Mouse (Mus musculus): Measurements from ENCODE around the gene Gstt3. TPM values are rescaled to one million over a fixed set of nuclear protein-coding genes. Genes with fewer than 3 reads are reported as not detected.

Gstt3 gene
- 0.42 and 0.51 TPM in 2 replicates for polyA plus RNA-seq (2015; fragmentation: Nextera tagmentation; extraction: Ambion mirVana)

DNA sequence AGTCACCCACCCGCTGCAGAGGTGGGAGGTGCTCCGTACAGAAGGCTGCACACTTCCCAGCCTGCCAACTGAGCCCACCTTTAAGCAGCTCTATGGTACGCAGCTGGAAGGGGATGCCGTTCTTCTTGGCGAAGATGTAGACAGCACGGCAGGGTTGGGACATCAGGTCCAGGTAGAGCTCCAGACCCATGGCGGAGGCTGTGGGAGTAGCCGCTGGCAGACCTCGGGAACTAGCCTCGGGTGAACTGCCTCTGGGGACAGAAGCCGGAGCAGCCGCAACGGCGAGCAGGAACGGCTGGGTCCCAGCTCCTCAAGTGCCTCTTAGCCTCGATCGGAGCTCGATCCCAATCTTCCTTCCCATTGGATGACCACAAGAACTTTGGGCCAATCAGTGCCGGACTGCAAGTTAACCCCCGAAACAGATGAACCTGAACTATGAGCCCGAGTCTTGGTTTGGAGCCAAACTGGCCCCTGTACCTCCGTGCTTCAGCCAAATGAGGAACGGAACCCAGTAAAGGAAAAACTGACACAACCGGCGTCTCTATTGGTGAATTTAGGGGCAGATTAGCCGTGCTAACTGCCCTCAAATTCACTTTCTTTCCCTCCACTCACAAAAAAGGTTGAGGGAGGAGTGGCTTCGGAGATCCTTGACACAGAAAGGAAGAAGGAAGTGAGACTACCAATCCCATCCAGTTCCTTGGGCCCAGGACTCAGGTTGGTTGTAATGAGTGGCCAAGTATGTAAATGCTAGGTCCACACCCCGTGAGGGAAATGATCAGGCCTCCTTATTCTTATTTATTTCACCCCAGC lies at the start of gene Gstt3, which contains the start of gene Gm20441:
TSS of gene Gstt3 (minus strand) at position 646 of the 810 bp plus-strand sequence.
TSS of gene Gm20441 (minus strand) at position 186 of the 810 bp plus-strand sequence.
- Histone ChIP-seq H3K27ac (replicated peaks) (no peak within 1 kb of the TSS), H3K9ac (replicated peaks) (0 out of 2 replicates have a peak within 1 kb of the TSS, but pooled peaks have one; percentile 29), H3K27me3 (peaks cover 22% of the 10 kb centered on the region), H3K4me1 (peaks cover 9% of the 10 kb centered on the region), H3K4me3 (peak within 1 kb of the TSS; percentile 30), H3K9me3 (0 out of 2 replicates have a peak, but pooled peaks cover 3% of the 10 kb centered on the region), H3K4me2 (replicated peaks) (peak within 1 kb of the TSS; percentile 48), H3K36me3 (no peaks in the 10 kb centered on the region)
- no peak for ATAC-seq (replicated peaks)
- 2% methylated on average over 28 of the region's 28 CpGs for WGBS

GRCm38 (mm10) chr10:75830275-75830670 lies 49.1 kb upstream of the Gstt3 start:
- Histone ChIP-seq H3K36me3 (no peaks in the 10 kb centered on the region), H3K4me3 (no peak overlapping the region), H3K27ac (replicated peaks) (no peak overlapping the region), H3K4me1 (peaks cover 26% of the 10 kb centered on the region), H3K9ac (replicated peaks) (no peak overlapping the region), H3K9me3 (no peaks in the 10 kb centered on the region), H3K4me2 (replicated peaks) (no peak overlapping the region), H3K27me3 (peaks cover 20% of the 10 kb centered on the region)
- no peak for ATAC-seq (replicated peaks)
- WGBS = 87% methylated on average over 2 of the region's 2 CpGs

GRCm38 (mm10) chr10:75829529-75830274 lies 48.5 kb upstream of the Gstt3 start:
- peaks cover 20% of the 10 kb centered on the region for H3K27me3 ChIP-seq
- H3K27ac ChIP-seq (replicated peaks) = no peak overlapping the region
- ATAC-seq (replicated peaks) = no peak
- no peak overlapping the region for H3K4me2 ChIP-seq (replicated peaks)
- no peak overlapping the region for H3K4me3 ChIP-seq
- H3K9me3 ChIP-seq = no peaks in the 10 kb centered on the region
- H3K9ac ChIP-seq (replicated peaks) = no peak overlapping the region
- no peaks in the 10 kb centered on the region for H3K36me3 ChIP-seq
- 92% methylated on average over 2 of the region's 2 CpGs for WGBS
- H3K4me1 ChIP-seq = peaks cover 23% of the 10 kb centered on the region

- no peak overlapping the region for H3K4me3 ChIP-seq
- no peaks in the 10 kb centered on the region for H3K36me3 ChIP-seq
- no peaks in the 10 kb centered on the region for H3K9me3 ChIP-seq
- no peak overlapping the region for H3K27ac ChIP-seq (replicated peaks)
- peak; percentile 78 for ATAC-seq (replicated peaks)
- no peak overlapping the region for H3K9ac ChIP-seq (replicated peaks)
- H3K27me3 ChIP-seq = peaks cover 8% of the 10 kb centered on the region; the same call in 1 of the 2 replicates
- peaks cover 11% of the 10 kb centered on the region; the same call in 1 of the 2 replicates for H3K4me1 ChIP-seq
- no peak overlapping the region for H3K4me2 ChIP-seq (replicated peaks)
These were observed 47.3 kb upstream of the Gstt3 start for GRCm38 (mm10) chr10:75828500-75828931.

- peaks cover 10% of the 10 kb centered on the region; the same call in 1 of the 2 replicates for H3K4me1 ChIP-seq
- H3K9me3 ChIP-seq = no peaks in the 10 kb centered on the region
- H3K9ac ChIP-seq (replicated peaks) = no peak overlapping the region
- 0 out of 2 replicates have a peak, but pooled peaks have one; percentile 35 for ATAC-seq (replicated peaks)
- WGBS = 85% methylated on average over 4 of the region's 4 CpGs
- no peak overlapping the region for H3K4me3 ChIP-seq
- H3K36me3 ChIP-seq = no peaks in the 10 kb centered on the region
- no peak overlapping the region for H3K4me2 ChIP-seq (replicated peaks)
- no peak overlapping the region for H3K27ac ChIP-seq (replicated peaks)
- H3K27me3 ChIP-seq = 0 out of 2 replicates have a peak, but pooled peaks cover 3% of the 10 kb centered on the region
These were observed 46.6 kb upstream of the Gstt3 start for GRCm38 (mm10) chr10:75827668-75828360.

GRCm38 (mm10) chr10:75824530-75824929 lies 43.3 kb upstream of the Gstt3 start:
- Histone ChIP-seq H3K9me3 (no peaks in the 10 kb centered on the region), H3K4me2 (replicated peaks) (no peak overlapping the region), H3K36me3 (no peaks in the 10 kb centered on the region), H3K4me1 (peaks cover 10% of the 10 kb centered on the region; the same call in 1 of the 2 replicates), H3K4me3 (no peak overlapping the region), H3K9ac (replicated peaks) (no peak overlapping the region), H3K27ac (replicated peaks) (no peak overlapping the region), H3K27me3 (no peaks in the 10 kb centered on the region)
- 85% methylated on average over 4 of the region's 4 CpGs for WGBS
- ATAC-seq (replicated peaks) = no peak

- H3K4me3 ChIP-seq = no peak overlapping the region
- ATAC-seq (replicated peaks) = no peak
- no peak overlapping the region for H3K4me2 ChIP-seq (replicated peaks)
- H3K27me3 ChIP-seq = no peaks in the 10 kb centered on the region
- 80% methylated on average over 1 of the region's 1 CpGs for WGBS
- no peak overlapping the region for H3K27ac ChIP-seq (replicated peaks)
- H3K9me3 ChIP-seq = no peaks in the 10 kb centered on the region
- H3K9ac ChIP-seq (replicated peaks) = no peak overlapping the region
- peaks cover 10% of the 10 kb centered on the region; the same call in 1 of the 2 replicates for H3K4me1 ChIP-seq
- H3K36me3 ChIP-seq = no peaks in the 10 kb centered on the region
These were observed 42.6 kb upstream of the Gstt3 start for GRCm38 (mm10) chr10:75823782-75824181.

DNA sequence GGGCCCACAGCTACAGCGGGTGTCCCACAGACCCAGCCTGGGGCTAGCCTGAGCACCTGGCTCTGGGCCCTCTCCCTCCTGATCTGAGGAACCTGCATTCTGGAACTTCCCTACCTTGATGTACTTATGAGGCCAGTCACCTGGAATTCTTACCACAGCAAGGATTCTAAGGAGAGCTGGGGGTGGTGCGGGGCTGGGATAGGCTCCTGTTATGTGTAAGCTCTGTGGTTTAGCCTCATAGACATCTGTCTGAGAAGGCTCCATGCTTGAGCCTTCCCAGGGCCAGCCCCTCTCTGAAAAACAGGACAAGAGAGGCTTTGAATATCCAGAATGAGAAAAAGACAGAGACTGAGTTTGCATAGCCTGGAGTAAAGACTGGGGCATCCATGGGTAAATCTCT lies 41.2 kb upstream of the Gstt3 start, which contains the start of gene Gstt4:
TSS of gene Gstt4 (minus strand) at position 101 of the 400 bp plus-strand sequence.
- Histone ChIP-seq H3K9me3 (no peaks in the 10 kb centered on the region), H3K27ac (replicated peaks) (no peak within 1 kb of the TSS), H3K9ac (replicated peaks) (no peak within 1 kb of the TSS), H3K4me1 (0 out of 2 replicates have a peak, but pooled peaks cover 2% of the 10 kb centered on the region), H3K4me3 (no peak within 1 kb of the TSS), H3K4me2 (replicated peaks) (no peak within 1 kb of the TSS), H3K27me3 (no peaks in the 10 kb centered on the region), H3K36me3 (no peaks in the 10 kb centered on the region)
- WGBS = 95% methylated on average over 2 of the region's 2 CpGs
- ATAC-seq (replicated peaks) = no peak

DNA sequence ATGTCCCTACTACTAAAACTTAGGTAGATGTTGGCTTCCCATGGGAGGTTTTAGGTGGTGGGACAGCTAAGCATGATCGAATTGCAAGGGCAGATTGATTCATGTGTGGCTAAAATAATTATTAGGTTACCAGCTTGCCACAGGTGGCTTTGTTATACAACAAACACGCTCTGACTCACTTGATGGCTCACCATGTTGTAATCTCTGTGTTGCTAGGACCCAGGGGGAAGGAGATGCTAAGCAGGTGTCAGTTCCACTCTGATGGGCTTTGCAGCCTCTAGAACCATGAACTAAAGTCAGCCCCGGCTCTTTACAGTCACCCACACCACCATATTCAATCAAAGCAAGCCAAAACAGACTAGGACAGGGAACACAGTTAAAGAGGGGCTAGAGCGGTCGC lies 38.7 kb upstream of the Gstt3 start:
- Histone ChIP-seq H3K4me3 (no peak overlapping the region), H3K27me3 (no peaks in the 10 kb centered on the region), H3K27ac (replicated peaks) (no peak overlapping the region), H3K9ac (replicated peaks) (no peak overlapping the region), H3K4me1 (no peaks in the 10 kb centered on the region), H3K4me2 (replicated peaks) (no peak overlapping the region), H3K36me3 (no peaks in the 10 kb centered on the region), H3K9me3 (no peaks in the 10 kb centered on the region)
- WGBS = 90% methylated on average over 5 of the region's 5 CpGs
- no peak for ATAC-seq (replicated peaks)

DNA sequence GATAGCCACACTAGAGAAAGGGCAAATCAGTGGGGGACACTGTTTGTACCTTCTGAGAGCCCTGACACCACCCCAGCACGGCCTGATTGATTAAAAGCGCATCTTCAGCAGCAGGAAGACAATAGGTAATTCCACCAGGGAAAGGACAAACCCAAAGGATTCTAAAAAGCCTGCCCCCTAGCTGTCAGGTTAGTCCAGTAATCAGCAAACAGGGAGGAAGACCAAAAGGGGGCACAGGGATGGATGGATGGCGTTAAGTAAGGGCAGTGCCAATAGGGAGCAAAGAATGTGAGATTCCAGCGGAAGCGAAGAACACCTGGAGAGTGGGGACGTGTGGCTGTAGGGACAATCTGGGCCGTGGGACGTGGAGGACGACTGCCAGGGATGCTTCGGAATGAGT lies 37.4 kb upstream of the Gstt3 start:
- ATAC-seq (replicated peaks) = no peak

DNA sequence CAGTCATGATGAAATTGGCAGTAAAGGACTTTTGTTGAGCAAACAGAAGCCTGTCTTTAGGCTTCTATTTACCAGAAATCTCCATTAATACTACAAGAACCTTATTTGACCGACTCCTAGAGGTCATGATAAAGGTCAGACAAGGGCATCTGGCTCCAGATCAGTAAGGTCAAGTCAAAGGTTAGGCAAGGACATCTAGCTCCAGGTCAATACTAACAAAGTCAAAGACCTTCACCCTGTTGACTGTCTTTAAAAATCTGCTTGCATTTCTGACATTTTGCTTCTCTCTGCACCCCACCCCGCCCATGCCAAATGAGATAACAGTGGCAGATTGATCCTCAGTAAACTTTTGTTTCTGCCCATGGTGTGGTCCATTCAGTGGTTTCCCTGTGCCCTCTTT lies 23.0 kb upstream of the Gstt3 start:
- ATAC-seq (replicated peaks) = no peak
- no peak overlapping the region for H3K4me2 ChIP-seq (replicated peaks)
- H3K9ac ChIP-seq (replicated peaks) = no peak overlapping the region
- 79% methylated on average over 2 of the region's 2 CpGs for WGBS
- H3K9me3 ChIP-seq = no peaks in the 10 kb centered on the region
- no peaks in the 10 kb centered on the region for H3K36me3 ChIP-seq
- no peak overlapping the region for H3K4me3 ChIP-seq
- H3K4me1 ChIP-seq = no peaks in the 10 kb centered on the region
- no peaks in the 10 kb centered on the region for H3K27me3 ChIP-seq
- H3K27ac ChIP-seq (replicated peaks) = no peak overlapping the region

More for the DNA sequence above, 37.4 kb upstream of the Gstt3 start:
- H3K9ac ChIP-seq (replicated peaks) = no peak overlapping the region
- H3K9me3 ChIP-seq = no peaks in the 10 kb centered on the region
- no peak overlapping the region for H3K27ac ChIP-seq (replicated peaks)
- H3K4me1 ChIP-seq = no peaks in the 10 kb centered on the region
- H3K4me3 ChIP-seq = no peak overlapping the region
- no peaks in the 10 kb centered on the region for H3K27me3 ChIP-seq
- H3K4me2 ChIP-seq (replicated peaks) = no peak overlapping the region
- H3K36me3 ChIP-seq = no peaks in the 10 kb centered on the region
- 69% methylated on average over 10 of the region's 10 CpGs for WGBS

All from forebrain, embryonic 15.5 days (tissue).